Mouse (Mus musculus): ENCODE data around the gene Glb1l. TPM values are rescaled to one million over a fixed set of nuclear protein-coding genes. Genes with fewer than 3 reads are reported as not detected.

Gene Glb1l
- polyA plus RNA-seq, 1 experiment from 2014 or later: 22.0 TPM

GRCm38 (mm10) chr1:75221538-75221937, 10.9 kb upstream of the Glb1l start:
- H3K4me3 ChIP-seq (replicated peaks; ENCODE audit: low read length): no peak overlapping the region
- peaks cover 32% of the 10 kb centered on the region for H3K27me3 ChIP-seq (replicated peaks; ENCODE audit: control insufficient read depth, insufficient read depth, low read length)
- 73% methylated on average over 3 of the region's 3 CpGs for WGBS
- H3K9ac ChIP-seq (replicated peaks; ENCODE audit: low read depth, low read length): no peak overlapping the region
- H3K9me3 ChIP-seq (ENCODE audit: control insufficient read depth, low read length): no peaks in the 10 kb centered on the region
- ATAC-seq: no peak
- H3K4me1 ChIP-seq (replicated peaks; ENCODE audit: control insufficient read depth, insufficient read depth, low read length): peaks cover 18% of the 10 kb centered on the region
- H3K36me3 ChIP-seq (ENCODE audit: control insufficient read depth, insufficient read depth): no peaks in the 10 kb centered on the region
- H3K27ac ChIP-seq (ENCODE audit: low read length): no peak overlapping the region
- no peak overlapping the region for H3K4me2 ChIP-seq (ENCODE audit: low read length)

GRCm38 (mm10) chr1:75219531-75219930, 8.9 kb upstream of the Glb1l start, which contains the start of gene Tuba4a:
TSS of gene Tuba4a (minus strand) at chr1:75219865.
- H3K9me3 ChIP-seq (ENCODE audit: control insufficient read depth, low read length): no peaks in the 10 kb centered on the region
- peak; percentile 50 for ATAC-seq
- peaks cover 32% of the 10 kb centered on the region for H3K27me3 ChIP-seq (replicated peaks; ENCODE audit: control insufficient read depth, insufficient read depth, low read length)
- peak within 1 kb of the TSS; percentile 63 for H3K9ac ChIP-seq (replicated peaks; ENCODE audit: low read depth, low read length)
- H3K36me3 ChIP-seq (ENCODE audit: control insufficient read depth, insufficient read depth): 0 out of 2 replicates have a peak, but pooled peaks cover 2% of the 10 kb centered on the region
- peaks cover 18% of the 10 kb centered on the region for H3K4me1 ChIP-seq (replicated peaks; ENCODE audit: control insufficient read depth, insufficient read depth, low read length)
- H3K27ac ChIP-seq (ENCODE audit: low read length): no peak within 1 kb of the TSS; the same call in 1 of the 2 replicates
- under 1% methylated on average over 34 of the region's 34 CpGs for WGBS
- peak within 1 kb of the TSS; percentile 94 for H3K4me2 ChIP-seq (ENCODE audit: low read length)
- H3K4me3 ChIP-seq (replicated peaks; ENCODE audit: low read length): peak within 1 kb of the TSS; percentile 56

GRCm38 (mm10) chr1:75219078-75219477, 8.5 kb upstream of the Glb1l start:
- WGBS: 0% methylated on average over 24 of the region's 24 CpGs
- H3K27me3 ChIP-seq (replicated peaks; ENCODE audit: control insufficient read depth, insufficient read depth, low read length): peaks cover 32% of the 10 kb centered on the region

GRCm38 (mm10) chr1:75218227-75219001, 7.8 kb upstream of the Glb1l start:
- peak overlapping the region; percentile 94 for H3K4me2 ChIP-seq (ENCODE audit: low read length)
- H3K36me3 ChIP-seq (ENCODE audit: control insufficient read depth, insufficient read depth): peaks cover 7% of the 10 kb centered on the region; the same call in 1 of the 2 replicates
- peak overlapping the region; percentile 63 for H3K9ac ChIP-seq (replicated peaks; ENCODE audit: low read depth, low read length)
- peak overlapping the region; percentile 8; the same call in 1 of the 2 replicates for H3K27ac ChIP-seq (ENCODE audit: low read length)
- no peaks in the 10 kb centered on the region for H3K9me3 ChIP-seq (ENCODE audit: control insufficient read depth, low read length)
- peaks cover 18% of the 10 kb centered on the region for H3K4me1 ChIP-seq (replicated peaks; ENCODE audit: control insufficient read depth, insufficient read depth, low read length)
- H3K4me3 ChIP-seq (replicated peaks; ENCODE audit: low read length): peak overlapping the region; percentile 56
- H3K27me3 ChIP-seq (replicated peaks; ENCODE audit: control insufficient read depth, insufficient read depth, low read length): peaks cover 31% of the 10 kb centered on the region
- ATAC-seq: peak; percentile 51
- 2% methylated on average over 38 of the region's 38 CpGs for WGBS

More at GRCm38 (mm10) chr1:75219078-75219477, 8.5 kb upstream of the Glb1l start:
- H3K36me3 ChIP-seq (ENCODE audit: control insufficient read depth, insufficient read depth): 0 out of 2 replicates have a peak, but pooled peaks cover 3% of the 10 kb centered on the region
- peaks cover 18% of the 10 kb centered on the region for H3K4me1 ChIP-seq (replicated peaks; ENCODE audit: control insufficient read depth, insufficient read depth, low read length)
- no peaks in the 10 kb centered on the region for H3K9me3 ChIP-seq (ENCODE audit: control insufficient read depth, low read length)
- H3K27ac ChIP-seq (ENCODE audit: low read length): no peak overlapping the region
- peak overlapping the region; percentile 56 for H3K4me3 ChIP-seq (replicated peaks; ENCODE audit: low read length)
- H3K4me2 ChIP-seq (ENCODE audit: low read length): peak overlapping the region; percentile 94
- H3K9ac ChIP-seq (replicated peaks; ENCODE audit: low read depth, low read length): peak overlapping the region; percentile 63
- ATAC-seq: peak; percentile 89

GRCm38 (mm10) chr1:75217893-75218226, 7.2 kb upstream of the Glb1l start:
- H3K9ac ChIP-seq (replicated peaks; ENCODE audit: low read depth, low read length): peak overlapping the region; percentile 63; the same call in 1 of the 2 replicates
- WGBS: 7% methylated on average over 6 of the region's 6 CpGs
- peaks cover 18% of the 10 kb centered on the region for H3K4me1 ChIP-seq (replicated peaks; ENCODE audit: control insufficient read depth, insufficient read depth, low read length)
- ATAC-seq: no peak
- peaks cover 30% of the 10 kb centered on the region for H3K27me3 ChIP-seq (replicated peaks; ENCODE audit: control insufficient read depth, insufficient read depth, low read length)
- peak overlapping the region; percentile 94 for H3K4me2 ChIP-seq (ENCODE audit: low read length)
- H3K36me3 ChIP-seq (ENCODE audit: control insufficient read depth, insufficient read depth): peaks cover 7% of the 10 kb centered on the region
- peak overlapping the region; percentile 56 for H3K4me3 ChIP-seq (replicated peaks; ENCODE audit: low read length)
- no peak overlapping the region; the same call in 1 of the 2 replicates for H3K27ac ChIP-seq (ENCODE audit: low read length)
- no peaks in the 10 kb centered on the region for H3K9me3 ChIP-seq (ENCODE audit: control insufficient read depth, low read length)

DNA sequence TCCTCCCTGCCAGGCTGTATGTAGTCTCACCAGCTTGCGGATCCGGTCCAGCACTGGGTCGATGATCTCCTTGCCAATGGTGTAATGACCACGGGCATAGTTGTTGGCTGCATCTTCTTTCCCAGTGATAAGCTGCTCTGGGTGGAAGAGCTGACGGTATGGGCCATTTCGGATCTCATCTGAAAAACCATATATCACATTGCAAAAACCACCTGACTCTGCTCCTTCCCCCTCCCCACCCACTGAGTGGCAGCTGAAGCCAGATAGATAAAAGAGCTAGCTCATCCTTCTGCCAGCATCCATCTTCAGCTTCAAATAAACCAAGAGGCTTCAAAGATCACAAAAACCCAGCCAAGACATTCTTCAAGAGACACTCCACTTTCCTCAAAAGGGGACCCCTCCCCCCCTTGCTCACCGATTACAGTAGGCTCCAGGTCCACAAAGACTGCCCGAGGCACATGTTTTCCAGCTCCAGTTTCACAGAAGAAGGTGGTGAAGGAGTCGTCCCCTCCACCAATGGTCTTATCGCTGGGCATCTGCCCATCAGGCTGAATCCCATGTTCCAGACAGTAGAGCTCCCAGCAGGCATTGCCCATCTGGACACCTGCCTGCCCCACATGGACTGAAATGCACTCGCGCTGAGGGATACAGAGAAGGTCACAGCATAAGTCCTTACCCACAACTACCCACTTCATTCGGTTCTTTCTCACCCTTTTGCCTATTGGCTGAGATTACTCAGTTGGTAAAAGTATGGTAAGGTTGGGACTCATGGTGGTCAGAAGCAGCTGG, 6.4 kb upstream of the Glb1l start:
- Histone ChIP-seq H3K4me1 (replicated peaks; ENCODE audit: control insufficient read depth, insufficient read depth, low read length) (peaks cover 22% of the 10 kb centered on the region), H3K27me3 (replicated peaks; ENCODE audit: control insufficient read depth, insufficient read depth, low read length) (peaks cover 30% of the 10 kb centered on the region), H3K27ac (ENCODE audit: low read length) (no peak overlapping the region), H3K36me3 (ENCODE audit: control insufficient read depth, insufficient read depth) (peaks cover 7% of the 10 kb centered on the region), H3K4me3 (replicated peaks; ENCODE audit: low read length) (no peak overlapping the region), H3K4me2 (ENCODE audit: low read length) (no peak overlapping the region), H3K9me3 (ENCODE audit: control insufficient read depth, low read length) (no peaks in the 10 kb centered on the region), H3K9ac (replicated peaks; ENCODE audit: low read depth, low read length) (no peak overlapping the region)
- 75% methylated on average over 13 of the region's 13 CpGs for WGBS
- ATAC-seq: no peak

GRCm38 (mm10) chr1:75215785-75216184, 5.2 kb upstream of the Glb1l start:
- H3K4me1 ChIP-seq (replicated peaks; ENCODE audit: control insufficient read depth, insufficient read depth, low read length): peaks cover 31% of the 10 kb centered on the region
- no peak overlapping the region for H3K9ac ChIP-seq (replicated peaks; ENCODE audit: low read depth, low read length)
- no peak overlapping the region for H3K4me3 ChIP-seq (replicated peaks; ENCODE audit: low read length)
- ATAC-seq: no peak
- no peak overlapping the region for H3K27ac ChIP-seq (ENCODE audit: low read length)
- 90% methylated on average over 9 of the region's 9 CpGs for WGBS
- no peak overlapping the region for H3K4me2 ChIP-seq (ENCODE audit: low read length)
- H3K36me3 ChIP-seq (ENCODE audit: control insufficient read depth, insufficient read depth): peaks cover 7% of the 10 kb centered on the region
- peaks cover 21% of the 10 kb centered on the region for H3K27me3 ChIP-seq (replicated peaks; ENCODE audit: control insufficient read depth, insufficient read depth, low read length)
- no peaks in the 10 kb centered on the region for H3K9me3 ChIP-seq (ENCODE audit: control insufficient read depth, low read length)

DNA sequence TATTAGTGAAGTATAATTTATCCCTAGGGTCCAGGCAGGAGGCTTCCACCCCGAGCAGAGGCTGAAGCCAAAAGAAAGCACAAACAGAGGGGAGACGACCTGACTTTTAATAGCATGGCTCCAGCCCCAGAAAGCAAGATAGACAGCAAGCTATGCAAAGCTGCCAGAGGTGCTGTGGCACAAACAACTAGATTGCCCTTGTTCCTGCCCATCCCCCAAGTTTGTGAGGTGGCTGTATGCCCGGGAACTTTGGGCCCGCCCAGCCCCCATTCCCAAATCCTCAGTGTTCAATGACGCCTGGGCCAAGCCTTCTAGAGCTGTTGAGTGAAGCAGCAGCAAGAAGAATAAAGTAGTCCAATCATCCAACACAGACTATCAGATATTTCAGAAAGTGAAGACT, 4.3 kb upstream of the Glb1l start:
- peaks cover 13% of the 10 kb centered on the region for H3K27me3 ChIP-seq (replicated peaks; ENCODE audit: control insufficient read depth, insufficient read depth, low read length)
- no peak overlapping the region for H3K9ac ChIP-seq (replicated peaks; ENCODE audit: low read depth, low read length)
- H3K4me3 ChIP-seq (replicated peaks; ENCODE audit: low read length): no peak overlapping the region
- no peak overlapping the region for H3K4me2 ChIP-seq (ENCODE audit: low read length)
- no peak for ATAC-seq
- WGBS: 71% methylated on average over 5 of the region's 5 CpGs
- peaks cover 36% of the 10 kb centered on the region for H3K4me1 ChIP-seq (replicated peaks; ENCODE audit: control insufficient read depth, insufficient read depth, low read length)
- H3K27ac ChIP-seq (ENCODE audit: low read length): no peak overlapping the region
- H3K9me3 ChIP-seq (ENCODE audit: control insufficient read depth, low read length): no peaks in the 10 kb centered on the region
- H3K36me3 ChIP-seq (ENCODE audit: control insufficient read depth, insufficient read depth): peaks cover 7% of the 10 kb centered on the region

DNA sequence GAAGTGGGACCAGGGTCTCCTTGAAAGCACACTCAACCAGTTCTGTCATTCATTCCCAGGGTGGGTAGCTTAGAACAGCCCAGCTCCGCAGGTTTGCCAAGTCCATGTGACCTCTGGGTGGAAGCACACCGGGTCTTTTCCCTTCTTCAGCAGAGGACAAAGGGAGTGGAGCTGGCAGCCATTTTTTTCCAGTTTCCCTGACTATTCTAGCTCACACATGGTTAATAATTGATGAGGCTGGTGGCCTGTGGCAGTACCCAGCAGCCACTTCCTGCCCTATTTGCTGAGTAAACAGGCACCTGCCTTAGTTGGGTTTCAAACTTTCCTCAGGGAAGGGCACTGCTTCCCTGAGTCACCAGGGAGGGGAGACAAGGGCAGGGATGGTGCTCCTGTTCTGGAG, 3.8 kb upstream of the Glb1l start:
- no peak for ATAC-seq
- Histone ChIP-seq H3K27me3 (replicated peaks; ENCODE audit: control insufficient read depth, insufficient read depth, low read length) (peaks cover 11% of the 10 kb centered on the region), H3K4me1 (replicated peaks; ENCODE audit: control insufficient read depth, insufficient read depth, low read length) (peaks cover 37% of the 10 kb centered on the region), H3K4me3 (replicated peaks; ENCODE audit: low read length) (no peak overlapping the region), H3K4me2 (ENCODE audit: low read length) (no peak overlapping the region), H3K27ac (ENCODE audit: low read length) (no peak overlapping the region), H3K9ac (replicated peaks; ENCODE audit: low read depth, low read length) (no peak overlapping the region), H3K9me3 (ENCODE audit: control insufficient read depth, low read length) (no peaks in the 10 kb centered on the region), H3K36me3 (ENCODE audit: control insufficient read depth, insufficient read depth) (peaks cover 7% of the 10 kb centered on the region)
- 79% methylated on average over 2 of the region's 2 CpGs for WGBS
